Mouse (Mus musculus) olfactory bulb, adult 2 months (tissue): ENCODE measurements around the gene Grip1.

ENCODE experiments used
- CTCF ChIP-seq: fragments of 200-500 bp; IDR thresholded peaks from 2 replicates; pipeline ENCODE4 v1.5.1; 2012; ENCODE audit warnings: low read depth, mild to moderate bottlenecking, low read length, moderate library complexity; ENCODE audit not compliant: insufficient read depth
- POLR2A ChIP-seq: fragments of 200-500 bp; IDR thresholded peaks from 2 replicates; pipeline ENCODE4 v1.6.1; 2012; ENCODE audit warnings: mild to moderate bottlenecking, low read depth, low read length, moderate library complexity; ENCODE audit not compliant: insufficient read depth

DNA sequence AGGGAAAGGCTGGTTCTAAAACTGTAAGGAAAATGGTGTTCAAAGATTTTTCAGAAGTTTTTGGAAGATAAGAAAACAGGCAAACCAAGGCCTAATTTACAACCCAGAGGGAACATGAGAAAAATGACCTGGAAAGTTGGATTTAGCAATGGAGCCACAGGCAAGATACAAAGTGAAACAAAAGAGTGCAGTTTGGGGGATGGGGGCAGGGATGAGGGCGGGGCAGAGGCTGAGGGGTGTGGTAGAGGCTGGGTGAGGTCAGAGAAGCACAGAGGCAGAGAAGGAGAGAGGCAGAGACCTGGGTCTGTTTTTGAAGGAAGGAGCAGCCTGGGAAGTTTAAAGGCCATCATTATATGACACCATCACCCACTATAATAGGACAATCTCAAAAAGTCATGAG is 377.5 kb downstream of the Grip1 start:
- TF ChIP-seq CTCF (no peak), POLR2A (no peak)
